Mouse (Mus musculus): ENCODE measurements around the gene Lca5. TPM values are rescaled to one million over a fixed set of nuclear protein-coding genes. Genes with fewer than 3 reads are reported as not detected.

The Lca5 gene
- total and polyA plus RNA-seq, 2 experiments from 2014 or later, result 11.5 to 34.1 TPM

GRCm38 (mm10) chr9:83381317-83381716 is 59.6 kb downstream of the Lca5 start:
- H3K4me2 ChIP-seq (ENCODE audit: low read depth), result no peak overlapping the region
- no peak for DNase-seq

GRCm38 (mm10) chr9:83379661-83380060 is 61.3 kb downstream of the Lca5 start:
- Histone ChIP-seq H3K36me3 (ENCODE audit: insufficient read depth) (no peaks in the 10 kb centered on the region), H3K4me3 (ENCODE audit: low read depth, low read length) (no peak overlapping the region), H3K27me3 (ENCODE audit: insufficient read depth, low read length) (no peaks in the 10 kb centered on the region), H3K4me1 (ENCODE audit: insufficient read depth) (no peaks in the 10 kb centered on the region), H3K9me3 (ENCODE audit: low read length) (no peaks in the 10 kb centered on the region), H3K4me2 (ENCODE audit: low read depth) (no peak overlapping the region), H3K27ac (ENCODE audit: low read depth, low read length) (no peak overlapping the region), H3K9ac (no peak overlapping the region)
- no peak for TF ChIP-seq CTCF (IDR thresholded peaks at IDR 0.05; ENCODE audit: low read depth)
- 56% methylated on average over 10 of the region's 10 CpGs for WGBS
- ATAC-seq (no peak), DNase-seq (no peak)

More at GRCm38 (mm10) chr9:83381317-83381716, 59.6 kb downstream of the Lca5 start:
- H3K27me3 ChIP-seq (ENCODE audit: insufficient read depth, low read length), result no peaks in the 10 kb centered on the region
- TF ChIP-seq CTCF (IDR thresholded peaks at IDR 0.05; ENCODE audit: low read depth), result peak; percentile 54
- H3K4me1 ChIP-seq (ENCODE audit: insufficient read depth), result no peaks in the 10 kb centered on the region
- H3K9ac ChIP-seq, result no peak overlapping the region
- H3K4me3 ChIP-seq (ENCODE audit: low read depth, low read length), result no peak overlapping the region
- ATAC-seq, result no peak
- no peaks in the 10 kb centered on the region for H3K36me3 ChIP-seq (ENCODE audit: insufficient read depth)
- H3K9me3 ChIP-seq (ENCODE audit: low read length), result no peaks in the 10 kb centered on the region
- H3K27ac ChIP-seq (ENCODE audit: low read depth, low read length), result no peak overlapping the region

GRCm38 (mm10) chr9:83377132-83377531 is 63.8 kb downstream of the Lca5 start:
- H3K36me3 ChIP-seq (ENCODE audit: insufficient read depth), result no peaks in the 10 kb centered on the region
- no peak for TF ChIP-seq CTCF (IDR thresholded peaks at IDR 0.05; ENCODE audit: low read depth)
- WGBS, result 88% methylated on average over 2 of the region's 2 CpGs
- H3K9me3 ChIP-seq (ENCODE audit: low read length), result no peaks in the 10 kb centered on the region
- ATAC-seq (no peak), DNase-seq (no peak)
- H3K4me3 ChIP-seq (ENCODE audit: low read depth, low read length), result no peak overlapping the region
- no peak overlapping the region for H3K9ac ChIP-seq
- H3K4me1 ChIP-seq (ENCODE audit: insufficient read depth), result no peaks in the 10 kb centered on the region
- H3K27ac ChIP-seq (ENCODE audit: low read depth, low read length), result no peak overlapping the region
- no peak overlapping the region for H3K4me2 ChIP-seq (ENCODE audit: low read depth)
- H3K27me3 ChIP-seq (ENCODE audit: insufficient read depth, low read length), result no peaks in the 10 kb centered on the region

GRCm38 (mm10) chr9:83375522-83376176 is 65.3 kb downstream of the Lca5 start:
- Histone ChIP-seq H3K9ac (no peak overlapping the region), H3K27ac (ENCODE audit: low read depth, low read length) (no peak overlapping the region), H3K9me3 (ENCODE audit: low read length) (no peaks in the 10 kb centered on the region), H3K4me3 (ENCODE audit: low read depth, low read length) (no peak overlapping the region), H3K4me1 (ENCODE audit: insufficient read depth) (no peaks in the 10 kb centered on the region), H3K4me2 (ENCODE audit: low read depth) (no peak overlapping the region), H3K27me3 (ENCODE audit: insufficient read depth, low read length) (no peaks in the 10 kb centered on the region), H3K36me3 (ENCODE audit: insufficient read depth) (no peaks in the 10 kb centered on the region)
- 83% methylated on average over 4 of the region's 4 CpGs for WGBS
- ATAC-seq, result no peak
- no peak for TF ChIP-seq CTCF (IDR thresholded peaks at IDR 0.05; ENCODE audit: low read depth)
- no peak for DNase-seq

GRCm38 (mm10) chr9:83370907-83371306 is 70.0 kb downstream of the Lca5 start:
- no peaks in the 10 kb centered on the region for H3K9me3 ChIP-seq (ENCODE audit: low read length)
- ATAC-seq (peak; percentile 45; the same call in 1 of the 2 replicates), DNase-seq (peak; percentile 46)
- no peak overlapping the region for H3K27ac ChIP-seq (ENCODE audit: low read depth, low read length)
- H3K4me2 ChIP-seq (ENCODE audit: low read depth), result no peak overlapping the region
- H3K4me3 ChIP-seq (ENCODE audit: low read depth, low read length), result no peak overlapping the region
- H3K9ac ChIP-seq, result no peak overlapping the region
- H3K27me3 ChIP-seq (ENCODE audit: insufficient read depth, low read length), result no peaks in the 10 kb centered on the region
- H3K36me3 ChIP-seq (ENCODE audit: insufficient read depth), result no peaks in the 10 kb centered on the region
- H3K4me1 ChIP-seq (ENCODE audit: insufficient read depth), result no peaks in the 10 kb centered on the region
- TF ChIP-seq CTCF (IDR thresholded peaks at IDR 0.05; ENCODE audit: low read depth), result peak; percentile 66
- 41% methylated on average over 1 of the region's 1 CpGs for WGBS

GRCm38 (mm10) chr9:83368234-83368633 is 72.7 kb downstream of the Lca5 start:
- no peak overlapping the region for H3K9ac ChIP-seq
- H3K36me3 ChIP-seq (ENCODE audit: insufficient read depth), result no peaks in the 10 kb centered on the region
- no peaks in the 10 kb centered on the region for H3K27me3 ChIP-seq (ENCODE audit: insufficient read depth, low read length)
- TF ChIP-seq CTCF (IDR thresholded peaks at IDR 0.05; ENCODE audit: low read depth), result peak; percentile 60
- WGBS, result 94% methylated on average over 1 of the region's 1 CpGs
- H3K4me3 ChIP-seq (ENCODE audit: low read depth, low read length), result no peak overlapping the region
- H3K4me1 ChIP-seq (ENCODE audit: insufficient read depth), result no peaks in the 10 kb centered on the region
- H3K4me2 ChIP-seq (ENCODE audit: low read depth), result no peak overlapping the region
- no peak overlapping the region for H3K27ac ChIP-seq (ENCODE audit: low read depth, low read length)
- H3K9me3 ChIP-seq (ENCODE audit: low read length), result no peaks in the 10 kb centered on the region
- ATAC-seq, result no peak
- peak; percentile 43 for DNase-seq

GRCm38 (mm10) chr9:83355802-83356201 is 85.1 kb downstream of the Lca5 start:
- Histone ChIP-seq H3K27me3 (ENCODE audit: insufficient read depth, low read length) (no peaks in the 10 kb centered on the region), H3K9ac (no peak overlapping the region), H3K27ac (ENCODE audit: low read depth, low read length) (no peak overlapping the region), H3K4me2 (ENCODE audit: low read depth) (no peak overlapping the region), H3K4me1 (ENCODE audit: insufficient read depth) (no peaks in the 10 kb centered on the region), H3K9me3 (ENCODE audit: low read length) (no peaks in the 10 kb centered on the region), H3K4me3 (ENCODE audit: low read depth, low read length) (no peak overlapping the region), H3K36me3 (ENCODE audit: insufficient read depth) (no peaks in the 10 kb centered on the region)
- no peak for TF ChIP-seq CTCF (IDR thresholded peaks at IDR 0.05; ENCODE audit: low read depth)
- 66% methylated on average over 4 of the region's 4 CpGs for WGBS
- DNase-seq, result no peak
- no peak for ATAC-seq

All from forebrain, postnatal 0 days (tissue).